Mouse (Mus musculus): ENCODE results near the gene Klhl42. TPM values are rescaled to one million over a fixed set of nuclear protein-coding genes. Genes with fewer than 3 reads are reported as not detected.

Gene Klhl42
- polyA plus RNA-seq, 1 experiment = 2.2 TPM

GRCm38 (mm10) chr6:147145753-147146152, 54.6 kb downstream of the Klhl42 start:
- Histone ChIP-seq H3ac (ENCODE audit: control insufficient read depth, insufficient read length) (no peak overlapping the region), H3K27me3 (ENCODE audit: control insufficient read depth, insufficient read depth, insufficient read length) (no peaks in the 10 kb centered on the region), H3K36me3 (ENCODE audit: control insufficient read depth, insufficient read depth) (no peaks in the 10 kb centered on the region), H3K4me3 (no peak overlapping the region), H3K4me2 (ENCODE audit: low read depth) (no peak overlapping the region), H3K79me2 (ENCODE audit: control insufficient read depth, insufficient read depth) (no peaks in the 10 kb centered on the region)
- TF ChIP-seq MAX (IDR thresholded peaks at IDR 0.05; ENCODE audit: low read depth) (no peak), MYOG (IDR thresholded peaks at IDR 0.05; ENCODE audit: control insufficient read depth in 1 of 3, insufficient read depth in 1 of 3, insufficient read length in 2 of 3, low read depth in 2 of 3) (no peak), POLR2AphosphoS2 (IDR thresholded peaks at IDR 0.05; ENCODE audit: insufficient read length, low read depth) (no peak), TCF3 (IDR thresholded peaks at IDR 0.05; ENCODE audit: insufficient read length, low read depth) (no peak), USF1 (IDR thresholded peaks at IDR 0.05; ENCODE audit: low read depth) (no peak), CEBPB (IDR thresholded peaks at IDR 0.05; ENCODE audit: insufficient read depth, poor library complexity, severe bottlenecking) (no peak), REST (IDR thresholded peaks at IDR 0.05; ENCODE audit: insufficient read depth, insufficient read length) (no peak), POLR2A (IDR thresholded peaks at IDR 0.05; ENCODE audit: insufficient read length, low read depth) (no peak)

DNA sequence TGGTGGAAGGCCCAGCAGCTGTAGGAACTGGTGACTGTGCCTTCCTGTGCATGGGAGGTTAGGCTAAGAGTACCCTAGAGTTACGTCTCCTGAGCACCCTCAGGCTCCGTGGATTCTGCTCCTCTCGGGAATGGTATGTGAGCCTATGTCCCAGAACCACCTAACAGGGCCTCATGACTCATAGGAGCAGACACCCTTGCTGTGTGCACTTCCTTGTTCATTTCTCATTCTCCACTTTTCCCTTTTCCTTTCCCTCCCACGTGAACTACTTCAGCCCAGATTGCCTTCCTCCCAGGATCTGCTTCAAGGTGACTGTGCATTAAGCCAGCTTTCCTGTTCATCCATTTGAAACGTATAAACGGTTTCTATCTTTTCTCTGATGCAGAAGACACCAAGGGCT, 59.9 kb downstream of the Klhl42 start:
- Histone ChIP-seq H3ac (ENCODE audit: control insufficient read depth, insufficient read length) (no peak overlapping the region), H3K4me2 (ENCODE audit: low read depth) (no peak overlapping the region), H3K36me3 (ENCODE audit: control insufficient read depth, insufficient read depth) (no peaks in the 10 kb centered on the region), H3K27me3 (ENCODE audit: control insufficient read depth, insufficient read depth, insufficient read length) (no peaks in the 10 kb centered on the region), H3K4me3 (no peak overlapping the region), H3K79me2 (ENCODE audit: control insufficient read depth, insufficient read depth) (no peaks in the 10 kb centered on the region)
- TF ChIP-seq TCF3 (IDR thresholded peaks at IDR 0.05; ENCODE audit: insufficient read length, low read depth) (no peak), POLR2AphosphoS2 (IDR thresholded peaks at IDR 0.05; ENCODE audit: insufficient read length, low read depth) (no peak), MAX (IDR thresholded peaks at IDR 0.05; ENCODE audit: low read depth) (no peak), REST (IDR thresholded peaks at IDR 0.05; ENCODE audit: insufficient read depth, insufficient read length) (no peak), CEBPB (IDR thresholded peaks at IDR 0.05; ENCODE audit: insufficient read depth, poor library complexity, severe bottlenecking) (no peak), POLR2A (IDR thresholded peaks at IDR 0.05; ENCODE audit: insufficient read length, low read depth) (no peak), SRF (IDR thresholded peaks at IDR 0.05; ENCODE audit: control insufficient read depth, insufficient read length, low read depth) (no peak), E2F4 (IDR thresholded peaks at IDR 0.05; ENCODE audit: insufficient read depth) (no peak), MYOG (IDR thresholded peaks at IDR 0.05; ENCODE audit: control insufficient read depth in 1 of 3, insufficient read depth in 1 of 3, insufficient read length in 2 of 3, low read depth in 2 of 3) (no peak), MYOD1 (IDR thresholded peaks at IDR 0.05; ENCODE audit: control insufficient read depth in 1 of 3, insufficient read length in 2 of 3, low read depth in 2 of 3) (no peak), TCF12 (IDR thresholded peaks at IDR 0.05; ENCODE audit: insufficient read depth, poor library complexity, severe bottlenecking) (no peak)

GRCm38 (mm10) chr6:147151839-147152238, 60.7 kb downstream of the Klhl42 start:
- H3K79me2 ChIP-seq (ENCODE audit: control insufficient read depth, insufficient read depth) = no peaks in the 10 kb centered on the region
- TF ChIP-seq TCF3 (IDR thresholded peaks at IDR 0.05; ENCODE audit: insufficient read length, low read depth) (no peak), CEBPB (IDR thresholded peaks at IDR 0.05; ENCODE audit: insufficient read depth, poor library complexity, severe bottlenecking) (no peak), E2F4 (IDR thresholded peaks at IDR 0.05; ENCODE audit: insufficient read depth) (no peak), MYOG (IDR thresholded peaks at IDR 0.05; ENCODE audit: control insufficient read depth in 1 of 3, insufficient read depth in 1 of 3, insufficient read length in 2 of 3, low read depth in 2 of 3) (no peak), MYOD1 (IDR thresholded peaks at IDR 0.05; ENCODE audit: control insufficient read depth in 1 of 3, insufficient read length in 2 of 3, low read depth in 2 of 3) (no peak), REST (IDR thresholded peaks at IDR 0.05; ENCODE audit: insufficient read depth, insufficient read length) (no peak), MAX (IDR thresholded peaks at IDR 0.05; ENCODE audit: low read depth) (no peak), POLR2AphosphoS2 (IDR thresholded peaks at IDR 0.05; ENCODE audit: insufficient read length, low read depth) (no peak), SRF (IDR thresholded peaks at IDR 0.05; ENCODE audit: control insufficient read depth, insufficient read length, low read depth) (no peak), USF1 (IDR thresholded peaks at IDR 0.05; ENCODE audit: low read depth) (no peak), TCF12 (IDR thresholded peaks at IDR 0.05; ENCODE audit: insufficient read depth, poor library complexity, severe bottlenecking) (no peak), POLR2A (IDR thresholded peaks at IDR 0.05; ENCODE audit: insufficient read length, low read depth) (no peak)
- no peaks in the 10 kb centered on the region for H3K27me3 ChIP-seq (ENCODE audit: control insufficient read depth, insufficient read depth, insufficient read length)
- no peak overlapping the region for H3K4me3 ChIP-seq
- H3ac ChIP-seq (ENCODE audit: control insufficient read depth, insufficient read length) = no peak overlapping the region
- H3K4me2 ChIP-seq (ENCODE audit: low read depth) = no peak overlapping the region
- H3K36me3 ChIP-seq (ENCODE audit: control insufficient read depth, insufficient read depth) = no peaks in the 10 kb centered on the region

DNA sequence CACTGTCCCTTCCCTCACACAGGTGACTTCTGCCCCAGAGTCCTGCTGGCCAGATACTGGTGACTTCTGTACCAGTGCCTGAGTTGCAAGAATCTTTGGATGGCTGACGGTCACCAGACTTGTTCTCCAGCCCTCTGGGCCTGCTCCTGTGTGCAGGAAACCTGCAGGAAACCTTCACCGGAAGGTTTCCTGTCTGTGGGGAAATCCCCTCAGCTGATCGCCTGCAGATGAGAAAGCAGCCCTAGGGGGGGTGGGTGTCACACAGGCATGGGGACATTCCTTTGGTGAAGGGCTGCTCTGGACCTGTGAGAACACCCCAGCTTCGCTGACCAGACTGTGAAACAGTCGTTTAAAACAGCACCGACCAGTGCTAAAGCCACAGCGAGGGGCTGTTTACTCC, 63.9 kb downstream of the Klhl42 start:
- TF ChIP-seq MYOD1 (IDR thresholded peaks at IDR 0.05; ENCODE audit: control insufficient read depth in 1 of 3, insufficient read length in 2 of 3, low read depth in 2 of 3) (no peak), POLR2A (IDR thresholded peaks at IDR 0.05; ENCODE audit: insufficient read length, low read depth) (no peak), POLR2AphosphoS2 (IDR thresholded peaks at IDR 0.05; ENCODE audit: insufficient read length, low read depth) (no peak), REST (IDR thresholded peaks at IDR 0.05; ENCODE audit: insufficient read depth, insufficient read length) (no peak)
- H3ac ChIP-seq (ENCODE audit: control insufficient read depth, insufficient read length) = no peak overlapping the region
- no peaks in the 10 kb centered on the region for H3K27me3 ChIP-seq (ENCODE audit: control insufficient read depth, insufficient read depth, insufficient read length)

GRCm38 (mm10) chr6:147161818-147162584, 70.8 kb downstream of the Klhl42 start:
- TF ChIP-seq REST (IDR thresholded peaks at IDR 0.05; ENCODE audit: insufficient read depth, insufficient read length) (no peak), MYOG (IDR thresholded peaks at IDR 0.05; ENCODE audit: control insufficient read depth in 1 of 3, insufficient read depth in 1 of 3, insufficient read length in 2 of 3, low read depth in 2 of 3) (no peak), E2F4 (IDR thresholded peaks at IDR 0.05; ENCODE audit: insufficient read depth) (no peak), MAX (IDR thresholded peaks at IDR 0.05; ENCODE audit: low read depth) (no peak), SRF (IDR thresholded peaks at IDR 0.05; ENCODE audit: control insufficient read depth, insufficient read length, low read depth) (no peak), MYOD1 (IDR thresholded peaks at IDR 0.05; ENCODE audit: control insufficient read depth in 1 of 3, insufficient read length in 2 of 3, low read depth in 2 of 3) (no peak), TCF12 (IDR thresholded peaks at IDR 0.05; ENCODE audit: insufficient read depth, poor library complexity, severe bottlenecking) (no peak), POLR2A (IDR thresholded peaks at IDR 0.05; ENCODE audit: insufficient read length, low read depth) (no peak), USF1 (IDR thresholded peaks at IDR 0.05; ENCODE audit: low read depth) (no peak), TCF3 (IDR thresholded peaks at IDR 0.05; ENCODE audit: insufficient read length, low read depth) (no peak), POLR2AphosphoS2 (IDR thresholded peaks at IDR 0.05; ENCODE audit: insufficient read length, low read depth) (no peak), CEBPB (IDR thresholded peaks at IDR 0.05; ENCODE audit: insufficient read depth, poor library complexity, severe bottlenecking) (no peak)
- no peak overlapping the region for H3K4me2 ChIP-seq (ENCODE audit: low read depth)
- no peaks in the 10 kb centered on the region for H3K79me2 ChIP-seq (ENCODE audit: control insufficient read depth, insufficient read depth)

More for the DNA sequence above, 63.9 kb downstream of the Klhl42 start:
- Histone ChIP-seq H3K36me3 (ENCODE audit: control insufficient read depth, insufficient read depth) (no peaks in the 10 kb centered on the region), H3K79me2 (ENCODE audit: control insufficient read depth, insufficient read depth) (no peaks in the 10 kb centered on the region), H3K4me2 (ENCODE audit: low read depth) (no peak overlapping the region), H3K4me3 (no peak overlapping the region)

More at GRCm38 (mm10) chr6:147161818-147162584, 70.8 kb downstream of the Klhl42 start:
- no peaks in the 10 kb centered on the region for H3K27me3 ChIP-seq (ENCODE audit: control insufficient read depth, insufficient read depth, insufficient read length)
- no peak overlapping the region for H3K4me3 ChIP-seq
- no peak overlapping the region for H3ac ChIP-seq (ENCODE audit: control insufficient read depth, insufficient read length)
- no peaks in the 10 kb centered on the region for H3K36me3 ChIP-seq (ENCODE audit: control insufficient read depth, insufficient read depth)
